Mouse (Mus musculus): ENCODE data around the gene Apbb1ip. TPM values are rescaled to one million over a fixed set of nuclear protein-coding genes. Genes with fewer than 3 reads are reported as not detected.

Apbb1ip gene
- polyA plus RNA-seq, 1 experiment from 2014 or later = 1.7 TPM

- H3K4me2 ChIP-seq (ENCODE audit: low read length) = no peak overlapping the region
- H3K9ac ChIP-seq (ENCODE audit: low read length) = no peak overlapping the region
- no peaks in the 10 kb centered on the region for H3K9me3 ChIP-seq (ENCODE audit: control insufficient read depth, low read length)
- H3K27me3 ChIP-seq (ENCODE audit: control insufficient read depth, insufficient read depth, low read length) = no peaks in the 10 kb centered on the region
- no peak overlapping the region for H3K27ac ChIP-seq (replicated peaks in 1 of 2; ENCODE audit: control insufficient read depth in 1 of 2, insufficient read depth in 1 of 2, low read depth in 2 of 2, low read length in 2 of 2)
- ATAC-seq (ENCODE audit: insufficient number of reproducible peaks, insufficient read depth, low FRiP score, low read depth) = no peak
- 26% methylated on average over 6 of the region's 6 CpGs for WGBS
- no peak overlapping the region for H3K4me3 ChIP-seq (ENCODE audit: control insufficient read depth in 1 of 2, insufficient read depth in 1 of 2, low read depth in 1 of 2, low read length in 2 of 2)
- H3K4me1 ChIP-seq (ENCODE audit: control insufficient read depth in 2 of 2, insufficient read depth in 2 of 2, low read length in 2 of 2) = no peaks in the 10 kb centered on the region
- no peaks in the 10 kb centered on the region for H3K36me3 ChIP-seq (ENCODE audit: control insufficient read depth, insufficient read depth, low read length)
These were observed 15.5 kb upstream of the Apbb1ip start for GRCm38 (mm10) chr2:22758310-22758972.

GRCm38 (mm10) chr2:22760452-22760851, 13.4 kb upstream of the Apbb1ip start:
- no peak for ATAC-seq (ENCODE audit: insufficient number of reproducible peaks, insufficient read depth, low FRiP score, low read depth)
- WGBS = 35% methylated on average over 2 of the region's 2 CpGs
- no peak overlapping the region for H3K4me2 ChIP-seq (ENCODE audit: low read length)
- no peak overlapping the region for H3K4me3 ChIP-seq (ENCODE audit: control insufficient read depth in 1 of 2, insufficient read depth in 1 of 2, low read depth in 1 of 2, low read length in 2 of 2)
- no peaks in the 10 kb centered on the region for H3K27me3 ChIP-seq (ENCODE audit: control insufficient read depth, insufficient read depth, low read length)
- H3K27ac ChIP-seq (replicated peaks in 1 of 2; ENCODE audit: control insufficient read depth in 1 of 2, insufficient read depth in 1 of 2, low read depth in 2 of 2, low read length in 2 of 2) = no peak overlapping the region
- no peaks in the 10 kb centered on the region for H3K36me3 ChIP-seq (ENCODE audit: control insufficient read depth, insufficient read depth, low read length)
- H3K9ac ChIP-seq (ENCODE audit: low read length) = no peak overlapping the region
- H3K4me1 ChIP-seq (ENCODE audit: control insufficient read depth in 2 of 2, insufficient read depth in 2 of 2, low read length in 2 of 2) = no peaks in the 10 kb centered on the region
- no peaks in the 10 kb centered on the region for H3K9me3 ChIP-seq (ENCODE audit: control insufficient read depth, low read length)

- H3K27ac ChIP-seq (replicated peaks in 1 of 2; ENCODE audit: control insufficient read depth in 1 of 2, insufficient read depth in 1 of 2, low read depth in 2 of 2, low read length in 2 of 2) = no peak overlapping the region
- no peak overlapping the region for H3K4me3 ChIP-seq (ENCODE audit: control insufficient read depth in 1 of 2, insufficient read depth in 1 of 2, low read depth in 1 of 2, low read length in 2 of 2)
- no peaks in the 10 kb centered on the region for H3K36me3 ChIP-seq (ENCODE audit: control insufficient read depth, insufficient read depth, low read length)
- H3K4me1 ChIP-seq (ENCODE audit: control insufficient read depth in 2 of 2, insufficient read depth in 2 of 2, low read length in 2 of 2) = no peaks in the 10 kb centered on the region
- 49% methylated on average over 7 of the region's 7 CpGs for WGBS
- H3K9ac ChIP-seq (ENCODE audit: low read length) = no peak overlapping the region
- no peak for ATAC-seq (ENCODE audit: insufficient number of reproducible peaks, insufficient read depth, low FRiP score, low read depth)
- no peaks in the 10 kb centered on the region for H3K9me3 ChIP-seq (ENCODE audit: control insufficient read depth, low read length)
- H3K27me3 ChIP-seq (ENCODE audit: control insufficient read depth, insufficient read depth, low read length) = no peaks in the 10 kb centered on the region
- no peak overlapping the region for H3K4me2 ChIP-seq (ENCODE audit: low read length)
These were observed 12.8 kb upstream of the Apbb1ip start for GRCm38 (mm10) chr2:22761103-22761521.

GRCm38 (mm10) chr2:22764774-22765387, 9.0 kb upstream of the Apbb1ip start:
- Histone ChIP-seq H3K9ac (ENCODE audit: low read length) (no peak overlapping the region), H3K36me3 (ENCODE audit: control insufficient read depth, insufficient read depth, low read length) (no peaks in the 10 kb centered on the region), H3K4me2 (ENCODE audit: low read length) (no peak overlapping the region), H3K4me3 (ENCODE audit: control insufficient read depth in 1 of 2, insufficient read depth in 1 of 2, low read depth in 1 of 2, low read length in 2 of 2) (no peak overlapping the region), H3K4me1 (ENCODE audit: control insufficient read depth in 2 of 2, insufficient read depth in 2 of 2, low read length in 2 of 2) (no peaks in the 10 kb centered on the region), H3K27me3 (ENCODE audit: control insufficient read depth, insufficient read depth, low read length) (no peaks in the 10 kb centered on the region), H3K27ac (replicated peaks in 1 of 2; ENCODE audit: control insufficient read depth in 1 of 2, insufficient read depth in 1 of 2, low read depth in 2 of 2, low read length in 2 of 2) (no peak overlapping the region), H3K9me3 (ENCODE audit: control insufficient read depth, low read length) (no peaks in the 10 kb centered on the region)
- no peak for ATAC-seq (ENCODE audit: insufficient number of reproducible peaks, insufficient read depth, low FRiP score, low read depth)
- WGBS = 70% methylated on average over 5 of the region's 5 CpGs

GRCm38 (mm10) chr2:22771311-22771710, 2.6 kb upstream of the Apbb1ip start:
- H3K4me1 ChIP-seq (ENCODE audit: control insufficient read depth in 2 of 2, insufficient read depth in 2 of 2, low read length in 2 of 2) = peaks cover 2 to 7% of the 10 kb centered on the region in 2 experiments; a peak in 1 of 4 replicates
- no peak overlapping the region for H3K27ac ChIP-seq (replicated peaks in 1 of 2; ENCODE audit: control insufficient read depth in 1 of 2, insufficient read depth in 1 of 2, low read depth in 2 of 2, low read length in 2 of 2)
- H3K4me3 ChIP-seq (ENCODE audit: control insufficient read depth in 1 of 2, insufficient read depth in 1 of 2, low read depth in 1 of 2, low read length in 2 of 2) = no peak overlapping the region
- ATAC-seq (ENCODE audit: insufficient number of reproducible peaks, insufficient read depth, low FRiP score, low read depth) = no peak
- H3K36me3 ChIP-seq (ENCODE audit: control insufficient read depth, insufficient read depth, low read length) = no peaks in the 10 kb centered on the region
- H3K4me2 ChIP-seq (ENCODE audit: low read length) = no peak overlapping the region
- no peaks in the 10 kb centered on the region for H3K27me3 ChIP-seq (ENCODE audit: control insufficient read depth, insufficient read depth, low read length)
- no peaks in the 10 kb centered on the region for H3K9me3 ChIP-seq (ENCODE audit: control insufficient read depth, low read length)
- H3K9ac ChIP-seq (ENCODE audit: low read length) = no peak overlapping the region

- H3K36me3 ChIP-seq (ENCODE audit: control insufficient read depth, insufficient read depth, low read length) = no peaks in the 10 kb centered on the region
- 1% methylated on average over 28 of the region's 28 CpGs for WGBS
- peak; percentile 59 for ATAC-seq (ENCODE audit: insufficient number of reproducible peaks, insufficient read depth, low FRiP score, low read depth)
- H3K4me3 ChIP-seq (ENCODE audit: control insufficient read depth in 1 of 2, insufficient read depth in 1 of 2, low read depth in 1 of 2, low read length in 2 of 2) = peak overlapping the region; percentile 34
- no peaks in the 10 kb centered on the region for H3K27me3 ChIP-seq (ENCODE audit: control insufficient read depth, insufficient read depth, low read length)
- no peak overlapping the region for H3K27ac ChIP-seq (replicated peaks in 1 of 2; ENCODE audit: control insufficient read depth in 1 of 2, insufficient read depth in 1 of 2, low read depth in 2 of 2, low read length in 2 of 2)
- peaks cover 2 to 7% of the 10 kb centered on the region in 2 experiments; a peak in 1 of 4 replicates for H3K4me1 ChIP-seq (ENCODE audit: control insufficient read depth in 2 of 2, insufficient read depth in 2 of 2, low read length in 2 of 2)
- no peaks in the 10 kb centered on the region for H3K9me3 ChIP-seq (ENCODE audit: control insufficient read depth, low read length)
- peak overlapping the region; percentile 21; the same call in 1 of the 2 replicates for H3K9ac ChIP-seq (ENCODE audit: low read length)
- peak overlapping the region; percentile 69 for H3K4me2 ChIP-seq (ENCODE audit: low read length)
These were observed 372 bp downstream of the Apbb1ip start for GRCm38 (mm10) chr2:22774181-22774751.

DNA sequence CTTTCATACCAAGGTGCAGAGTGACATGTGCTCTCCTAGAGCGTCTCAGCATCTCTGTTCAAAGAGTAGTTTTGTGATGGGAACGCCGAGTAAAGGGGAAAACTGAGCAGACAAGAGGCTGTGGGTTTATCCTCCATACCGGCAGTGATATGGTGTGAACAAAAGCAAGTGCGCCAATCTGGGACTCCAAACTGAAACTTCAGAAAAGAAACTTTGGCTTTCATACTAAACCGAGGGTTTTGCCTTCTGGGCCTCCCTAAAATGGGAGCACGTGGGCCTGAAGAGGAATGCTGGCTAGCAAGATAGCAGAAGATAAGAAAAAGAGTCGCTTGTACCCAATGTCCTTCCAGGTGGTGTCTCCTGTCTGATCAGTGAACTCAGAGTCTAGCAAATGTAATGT, 1.3 kb downstream of the Apbb1ip start:
- Histone ChIP-seq H3K36me3 (ENCODE audit: control insufficient read depth, insufficient read depth, low read length) (no peaks in the 10 kb centered on the region), H3K4me3 (ENCODE audit: control insufficient read depth in 1 of 2, insufficient read depth in 1 of 2, low read depth in 1 of 2, low read length in 2 of 2) (no peak overlapping the region), H3K4me2 (ENCODE audit: low read length) (peak overlapping the region; percentile 69), H3K9ac (ENCODE audit: low read length) (no peak overlapping the region), H3K4me1 (ENCODE audit: control insufficient read depth in 2 of 2, insufficient read depth in 2 of 2, low read length in 2 of 2) (peaks cover 2 to 7% of the 10 kb centered on the region in 2 experiments; a peak in 1 of 4 replicates), H3K27me3 (ENCODE audit: control insufficient read depth, insufficient read depth, low read length) (no peaks in the 10 kb centered on the region), H3K27ac (replicated peaks in 1 of 2; ENCODE audit: control insufficient read depth in 1 of 2, insufficient read depth in 1 of 2, low read depth in 2 of 2, low read length in 2 of 2) (no peak overlapping the region), H3K9me3 (ENCODE audit: control insufficient read depth, low read length) (no peaks in the 10 kb centered on the region)
- no peak for ATAC-seq (ENCODE audit: insufficient number of reproducible peaks, insufficient read depth, low FRiP score, low read depth)
- 35% methylated on average over 8 of the region's 8 CpGs for WGBS
